Mouse (Mus musculus) cerebellum, adult 11-12 months (tissue): ENCODE results near the gene Gm21677.
"Not testable (repeated sequence)": the region's sequence is repeated elsewhere in the genome, so short reads cannot be mapped to it uniquely, and the experiment has no call there.

Experiments
- DNase-seq: peaks from one replicate; pipeline ENCODE4 v3.0.0; 2022

Gene Gm21677

GRCm38 (mm10) chrY:3306349-3306748, at the start of gene Gm21677:
Gene Gm21677 (minus strand): TSS chrY:3306449.
- not testable (repeated sequence) for DNase-seq

GRCm38 (mm10) chrY:3345229-3345628, 39.0 kb upstream of the Gm21677 start, which contains the start of gene Gm21693:
Gene Gm21693 (minus strand): TSS chrY:3345329.
- DNase-seq: not testable (repeated sequence)

- peak; percentile 9 for DNase-seq
Measured at GRCm38 (mm10) chrY:3340661-3341060, 34.4 kb upstream of the Gm21677 start.
